Mouse (Mus musculus): ENCODE measurements at regions not wholly inside any gene's neighbourhood (a gene's known extent, or its start where the extent isn't known, plus 50 kb on each side); places are given as distances from the start of the nearest gene placed in this dataset.

GRCm38 (mm10) chr2:114260397-114261071 is 59.3 kb upstream of the Zfp770 start:
- DNase-seq (ENCODE audit: low spot score), result peak; percentile 66
- peak overlapping the region; percentile 24 for H3K4me3 ChIP-seq (ENCODE audit: low read depth, low read length)
- no peaks in the 10 kb centered on the region for H3K27me3 ChIP-seq (ENCODE audit: control insufficient read depth, insufficient read depth, low read length)
- ATAC-seq (ENCODE audit: insufficient read depth, low read depth), result peak; percentile 75; the same call in 1 of the 2 replicates
- 26% methylated on average over 8 of the region's 8 CpGs for WGBS
- H3K27ac ChIP-seq (ENCODE audit: low read depth), result no peak overlapping the region
- no peaks in the 10 kb centered on the region for H3K4me1 ChIP-seq (ENCODE audit: control insufficient read depth, insufficient read depth)
- H3K9ac ChIP-seq (replicated peaks; ENCODE audit: low read depth, low read length), result no peak overlapping the region
- no peaks in the 10 kb centered on the region for H3K36me3 ChIP-seq (replicated peaks; ENCODE audit: control insufficient read depth, insufficient read depth, low read length)
- H3K4me2 ChIP-seq (ENCODE audit: low read depth, low read length), result peak overlapping the region; percentile 45
- TF ChIP-seq CTCF (IDR thresholded peaks at IDR 0.05; ENCODE audit: low read depth) (peak; percentile 86), EP300 (IDR thresholded peaks at IDR 0.05; ENCODE audit: low read depth) (no peak)
- no peaks in the 10 kb centered on the region for H3K9me3 ChIP-seq (replicated peaks; ENCODE audit: control insufficient read depth, low read length)

- WGBS, result 62% methylated on average over 4 of the region's 4 CpGs
- Histone ChIP-seq H3K4me1 (ENCODE audit: control insufficient read depth, insufficient read depth) (no peaks in the 10 kb centered on the region), H3K9me3 (replicated peaks; ENCODE audit: control insufficient read depth, low read length) (no peaks in the 10 kb centered on the region), H3K27me3 (ENCODE audit: control insufficient read depth, insufficient read depth, low read length) (no peaks in the 10 kb centered on the region), H3K4me2 (ENCODE audit: low read depth, low read length) (no peak overlapping the region), H3K36me3 (replicated peaks; ENCODE audit: control insufficient read depth, insufficient read depth, low read length) (no peaks in the 10 kb centered on the region), H3K27ac (ENCODE audit: low read depth) (no peak overlapping the region), H3K4me3 (ENCODE audit: low read depth, low read length) (no peak overlapping the region), H3K9ac (replicated peaks; ENCODE audit: low read depth, low read length) (no peak overlapping the region)
- TF ChIP-seq CTCF (IDR thresholded peaks at IDR 0.05; ENCODE audit: low read depth) (no peak), EP300 (IDR thresholded peaks at IDR 0.05; ENCODE audit: low read depth) (no peak)
- ATAC-seq (ENCODE audit: insufficient read depth, low read depth), result no peak
- no peak for DNase-seq (ENCODE audit: low spot score)
Measured at GRCm38 (mm10) chr2:114259539-114259938, 58.3 kb upstream of the Zfp770 start.

Measured in heart, postnatal 0 days (tissue).